Comparison of ENCODE assay signal across 10 mouse cellular contexts in genomic region chr4:49285340-49286196, GRCm38 (mm10).
A peak's percentile ranks its signal among the peaks of the same experiment; 100 is the strongest.
DNase-seq lines count a peak whose midpoint lies in the region; ATAC-seq lines count a peak whose summit lies in the region.
"Had no signal": no experiment of that assay in that cellular context is flagged by ENCODE, and none has a peak within 500 bp of the region (broad histone marks: within the 10 kb centered on the region; RNA-seq: fewer than 3 reads in every experiment).

No protein-coding gene starts in this region.

- 0 out of 2 replicates have a peak overlapping the region, but pooled peaks have one; percentile 24 for H3K27ac ChIP-seq in embryonic facial prominence, embryonic 12.5 days
- peak overlapping the region; percentile 71 for H3K27ac ChIP-seq in midbrain, embryonic 13.5 days
- H3K27ac ChIP-seq: lung, embryonic 15.5 days had no signal

- DNase-seq in kidney, postnatal 4 days, result peak; percentile 12 to 15
- no peak for DNase-seq in kidney, adult 11 months
- DNase-seq in brain, adult 2 months (ENCODE audit: low read depth, low spot score), result peak; percentile 42
- DNase-seq in urinary bladder, postnatal 25 days (ENCODE audit: low spot score), result no peak
- no peak for DNase-seq in testis, postnatal 14 days (ENCODE audit: low spot score)
- no peak for DNase-seq in frontal cortex, postnatal 10 days (ENCODE audit: low spot score in 2 of 2)
- DNase-seq: thymus, postnatal 36 days had no signal

- no peak overlapping the region for H3K4me3 ChIP-seq in embryonic facial prominence, embryonic 12.5 days
- no peak overlapping the region for H3K4me3 ChIP-seq in midbrain, embryonic 13.5 days (replicated peaks)
- H3K4me3 ChIP-seq: lung, embryonic 15.5 days had no signal

- WGBS in embryonic facial prominence, embryonic 12.5 days, result 63% methylated on average over 15 of the region's 15 CpGs
- WGBS in midbrain, embryonic 13.5 days, result 51% methylated on average over 15 of the region's 15 CpGs

- H3K4me1 ChIP-seq in embryonic facial prominence, embryonic 12.5 days, result no peaks in the 10 kb centered on the region
- peaks cover 15% of the 10 kb centered on the region for H3K4me1 ChIP-seq in midbrain, embryonic 13.5 days (replicated peaks)
- H3K4me1 ChIP-seq: lung, embryonic 15.5 days had no signal

- no peak overlapping the region for H3K4me2 ChIP-seq in embryonic facial prominence, embryonic 12.5 days (replicated peaks)
- H3K4me2 ChIP-seq in midbrain, embryonic 13.5 days (replicated peaks), result no peak overlapping the region
- H3K4me2 ChIP-seq: lung, embryonic 15.5 days had no signal

- no peak overlapping the region for H3K9ac ChIP-seq in embryonic facial prominence, embryonic 12.5 days
- H3K9ac ChIP-seq in midbrain, embryonic 13.5 days (replicated peaks), result no peak overlapping the region
- H3K9ac ChIP-seq: lung, embryonic 15.5 days had no signal

- H3K9me3 ChIP-seq in embryonic facial prominence, embryonic 12.5 days, result no peaks in the 10 kb centered on the region
- H3K9me3 ChIP-seq in midbrain, embryonic 13.5 days, result no peaks in the 10 kb centered on the region
- H3K9me3 ChIP-seq: lung, embryonic 15.5 days had no signal

- no peak for ATAC-seq in embryonic facial prominence, embryonic 12.5 days (ENCODE audit: insufficient number of reproducible peaks, insufficient read depth, low FRiP score, low TSS enrichment)
- ATAC-seq in midbrain, embryonic 13.5 days, result peak; percentile 74

- no peaks in the 10 kb centered on the region for H3K36me3 ChIP-seq in embryonic facial prominence, embryonic 12.5 days
- H3K36me3 ChIP-seq in midbrain, embryonic 13.5 days, result no peaks in the 10 kb centered on the region
- H3K36me3 ChIP-seq: lung, embryonic 15.5 days had no signal

- no peaks in the 10 kb centered on the region for H3K27me3 ChIP-seq in embryonic facial prominence, embryonic 12.5 days
- no peaks in the 10 kb centered on the region for H3K27me3 ChIP-seq in midbrain, embryonic 13.5 days
- H3K27me3 ChIP-seq: lung, embryonic 15.5 days had no signal

Comparison
In these comparisons a context has a peak if more than half of its experiments do, and no peak if none do; other contexts are left out.
1. DNase-seq: peak in kidney, postnatal 4 days (2 of 2) and brain, adult 2 months (single experiment); none in kidney, adult 11 months (single experiment), urinary bladder, postnatal 25 days (single experiment), testis, postnatal 14 days (single experiment) and frontal cortex, postnatal 10 days (0 of 2).